Mouse (Mus musculus) c-Kit-positive CD71-positive TER-119-negative erythroid progenitor cells, embryonic 14.5 days (primary cell): ENCODE data around the gene Rapsn.
"Not testable (repeated sequence)": the region's sequence is repeated elsewhere in the genome, so short reads cannot be mapped to it uniquely, and the experiment has no call there.

Experiments
- DNase-seq: peaks from one replicate; pipeline ENCODE4 v3.0.0-alpha.2; 2013; ENCODE audit warnings: low read depth

The Rapsn gene

GRCm38 (mm10) chr2:91035385-91035784 is at the start of gene Rapsn:
TSS of gene Rapsn (plus strand) at chr2:91035620.
- DNase-seq = no peak

GRCm38 (mm10) chr2:90986055-90986454 is 49.4 kb upstream of the Rapsn start:
- DNase-seq = no peak

- DNase-seq = no peak
These were observed 26.9 kb upstream of the Rapsn start for GRCm38 (mm10) chr2:91008536-91008935.

GRCm38 (mm10) chr2:91013881-91014280 is 21.5 kb upstream of the Rapsn start:
- no peak for DNase-seq

GRCm38 (mm10) chr2:91015386-91015785 is 20.0 kb upstream of the Rapsn start:
- DNase-seq = no peak

- no peak for DNase-seq
These were observed 17.2 kb upstream of the Rapsn start for GRCm38 (mm10) chr2:91018061-91018788.

- no peak for DNase-seq
These were observed 15.5 kb upstream of the Rapsn start for GRCm38 (mm10) chr2:91019911-91020310.

- DNase-seq = not testable (repeated sequence)
These were observed 13.2 kb upstream of the Rapsn start for GRCm38 (mm10) chr2:91022266-91022665.

GRCm38 (mm10) chr2:91023131-91023530 is 12.3 kb upstream of the Rapsn start:
- DNase-seq = no peak

GRCm38 (mm10) chr2:91023956-91024355 is 11.5 kb upstream of the Rapsn start:
- no peak for DNase-seq

GRCm38 (mm10) chr2:91025081-91025516 is 10.3 kb upstream of the Rapsn start:
- no peak for DNase-seq

- no peak for DNase-seq
These were observed 8.9 kb upstream of the Rapsn start for GRCm38 (mm10) chr2:91026491-91026890.

- DNase-seq = peak; percentile 73
These were observed 7.8 kb upstream of the Rapsn start for GRCm38 (mm10) chr2:91027391-91028214.

GRCm38 (mm10) chr2:91031216-91031615 is 4.2 kb upstream of the Rapsn start:
- DNase-seq = no peak

GRCm38 (mm10) chr2:91033000-91033399 is 2.4 kb upstream of the Rapsn start:
- DNase-seq = no peak

GRCm38 (mm10) chr2:91041786-91042185 is 6.4 kb downstream of the Rapsn start:
- DNase-seq = no peak

GRCm38 (mm10) chr2:91042651-91043398 is 7.4 kb downstream of the Rapsn start:
- no peak for DNase-seq

GRCm38 (mm10) chr2:91044727-91045126 is 9.3 kb downstream of the Rapsn start:
- no peak for DNase-seq

- DNase-seq = not testable (repeated sequence)
These were observed 10.4 kb downstream of the Rapsn start for GRCm38 (mm10) chr2:91045805-91046204.

- DNase-seq = no peak
These were observed 11.9 kb downstream of the Rapsn start for GRCm38 (mm10) chr2:91047359-91047758.

GRCm38 (mm10) chr2:91051917-91052316 is 16.5 kb downstream of the Rapsn start:
- no peak for DNase-seq

- no peak for DNase-seq
These were observed 17.3 kb downstream of the Rapsn start for GRCm38 (mm10) chr2:91052752-91053151.
